Mouse (Mus musculus) small intestine, adult 2 months (tissue): ENCODE results near the gene Dennd5b.

Source experiments
- CTCF ChIP-seq: fragments of 200-500 bp; IDR thresholded peaks from 2 replicates; pipeline ENCODE4 v1.5.1; 2012; ENCODE audit warnings: low read depth, mild to moderate bottlenecking, control low read depth, inconsistent platforms, low read length, moderate library complexity, mixed read lengths; ENCODE audit not compliant: insufficient replicate concordance, insufficient read length; ENCODE audit errors: extremely low read depth
- POLR2A ChIP-seq: fragments of 200-500 bp; IDR thresholded peaks from 2 replicates; pipeline ENCODE4 v1.6.1; 2012; ENCODE audit warnings: low read depth, mild to moderate bottlenecking, control low read depth, inconsistent platforms, low read length, moderate library complexity

GRCm38 (mm10) chr6:149096233-149096632 is 5.2 kb downstream of the Dennd5b start:
- no peak for TF ChIP-seq CTCF
- TF ChIP-seq POLR2A = no peak
